8 mouse cellular contexts compared by ENCODE assay signal in genomic region chr6:21984990-21985731, GRCm38 (mm10). TPM values are rescaled to one million over a fixed set of nuclear protein-coding genes. Genes with fewer than 3 reads are reported as not detected.
DNase-seq lines count a peak whose midpoint lies in the region; ATAC-seq and TF ChIP-seq lines count a peak whose summit lies in the region.

No protein-coding gene starts in this region.

- peaks cover 34% of the 10 kb centered on the region for H3K27me3 ChIP-seq in forebrain, embryonic 13.5 days
- peaks cover 10% of the 10 kb centered on the region for H3K27me3 ChIP-seq in hindbrain, embryonic 11.5 days (ENCODE audit: control insufficient read depth, insufficient read depth, low read length)

- no peaks in the 10 kb centered on the region for H3K36me3 ChIP-seq in forebrain, embryonic 13.5 days (ENCODE audit: poor library complexity, severe bottlenecking)
- no peaks in the 10 kb centered on the region for H3K36me3 ChIP-seq in hindbrain, embryonic 11.5 days (ENCODE audit: control insufficient read depth, insufficient read depth, low read length)

- H3K9me3 ChIP-seq in forebrain, embryonic 13.5 days (replicated peaks) = no peaks in the 10 kb centered on the region
- H3K9me3 ChIP-seq in hindbrain, embryonic 11.5 days (ENCODE audit: control insufficient read depth, low read length) = no peaks in the 10 kb centered on the region

- H3K4me2 ChIP-seq in forebrain, embryonic 13.5 days = peak overlapping the region; percentile 85
- peak overlapping the region; percentile 83 for H3K4me2 ChIP-seq in hindbrain, embryonic 11.5 days (replicated peaks; ENCODE audit: low read depth, low read length)

- peaks cover 17% of the 10 kb centered on the region for H3K4me1 ChIP-seq in forebrain, embryonic 13.5 days
- H3K4me1 ChIP-seq in hindbrain, embryonic 11.5 days (replicated peaks; ENCODE audit: control insufficient read depth, insufficient read depth, low read length) = peaks cover 2% of the 10 kb centered on the region; the same call in 1 of the 2 replicates

- no peak for TF ChIP-seq POLR2A in brain, embryonic 14.5 days (IDR thresholded peaks at IDR 0.05; ENCODE audit: borderline replicate concordance, extremely low read depth, insufficient read depth, insufficient read length, poor library complexity, severe bottlenecking)

- intact Hi-C loops in left cerebral cortex, postnatal 36 days (cut with DNase I) = no loop called here

- H3K9ac ChIP-seq in forebrain, embryonic 13.5 days = peak overlapping the region; percentile 56
- peak overlapping the region; percentile 41; the same call in 1 of the 2 replicates for H3K9ac ChIP-seq in hindbrain, embryonic 11.5 days (ENCODE audit: low read depth, low read length)

- peak; percentile 23 to 57 for DNase-seq in left cerebral cortex, adult 18-20 months (ENCODE audit: low spot score in 2 of 2)
- DNase-seq in left cerebral cortex, postnatal 36 days (ENCODE audit: low spot score in 2 of 2) = no peak
- peak; percentile 81 for DNase-seq in brain, embryonic 14.5 days (ENCODE audit: low read depth)
- peak; percentile 87 for DNase-seq in hindbrain, embryonic 11.5 days (ENCODE audit: low spot score)
- DNase-seq in layer of hippocampus, adult 9-11 months = peak; percentile 34
- DNase-seq in lung, postnatal 36 days = peak; percentile 94
- DNase-seq in right cerebral cortex, postnatal 25 days = peak; percentile 13

- no peak overlapping the region for H3K27ac ChIP-seq in forebrain, embryonic 13.5 days
- H3K27ac ChIP-seq in hindbrain, embryonic 11.5 days (ENCODE audit: low read depth, low read length) = no peak overlapping the region

- peak overlapping the region; percentile 44 for H3K4me3 ChIP-seq in forebrain, embryonic 13.5 days
- H3K4me3 ChIP-seq in hindbrain, embryonic 11.5 days (ENCODE audit: low read depth, low read length) = peak overlapping the region; percentile 39

- peak; percentile 35; the same call in 1 of the 2 replicates for TF ChIP-seq CTCF in brain, embryonic 14.5 days (IDR thresholded peaks at IDR 0.05; ENCODE audit: borderline replicate concordance, extremely low read depth, insufficient read depth, insufficient read length)

- WGBS in forebrain, embryonic 13.5 days = 10% methylated on average over 16 of the region's 16 CpGs
- 7% methylated on average over 16 of the region's 16 CpGs for WGBS in hindbrain, embryonic 11.5 days

- peak; percentile 66 for ATAC-seq in forebrain, embryonic 13.5 days
- ATAC-seq in hindbrain, embryonic 11.5 days (ENCODE audit: low FRiP score) = peak; percentile 70

RNA-seq across cellular contexts. Expression of gene Cped1, which starts 0.6 kb away (rescaled TPM):
- 1 to 10 TPM; 3.7 to 5.9 TPM for total RNA-seq in left cerebral cortex, adult 18-20 months (2021)
- total RNA-seq in left cerebral cortex, postnatal 36 days (2021) = 1 to 10 TPM; 3.0 to 4.1 TPM
- polyA plus RNA-seq in brain, embryonic 14.5 days (2012; rRNA removed) = 2.7 and 4.3 TPM in 2 replicates
- polyA plus RNA-seq in forebrain, embryonic 13.5 days (2015; fragmentation: Nextera tagmentation; extraction: Ambion mirVana) = 2.7 and 3.0 TPM in 2 replicates
- polyA plus RNA-seq in hindbrain, embryonic 11.5 days (2014; fragmentation: Nextera tagmentation; extraction: Ambion mirVana) = 15.6 and 22.5 TPM in 2 replicates

RNA-seq across cellular contexts. Expression of gene Ing3, which starts 35.8 kb away (rescaled TPM):
- 10 to 100 TPM; 23.8 to 28.9 TPM for total RNA-seq in left cerebral cortex, adult 18-20 months (2021)
- 10 to 100 TPM; 22.5 to 27.5 TPM for total RNA-seq in left cerebral cortex, postnatal 36 days (2021)
- polyA plus RNA-seq in brain, embryonic 14.5 days (2012; rRNA removed) = 20.1 and 21.2 TPM in 2 replicates
- polyA plus RNA-seq in forebrain, embryonic 13.5 days (2015; fragmentation: Nextera tagmentation; extraction: Ambion mirVana) = 69.6 and 75.6 TPM in 2 replicates
- 46.1 and 52.0 TPM in 2 replicates for polyA plus RNA-seq in hindbrain, embryonic 11.5 days (2014; fragmentation: Nextera tagmentation; extraction: Ambion mirVana)

Comparison
In these comparisons a context has a peak if more than half of its experiments do, and no peak if none do; other contexts are left out.
1. DNase-seq: peak in left cerebral cortex, adult 18-20 months (2 of 2), brain, embryonic 14.5 days (single experiment), hindbrain, embryonic 11.5 days (single experiment), layer of hippocampus, adult 9-11 months (single experiment), lung, postnatal 36 days (single experiment) and right cerebral cortex, postnatal 25 days (single experiment); none in left cerebral cortex, postnatal 36 days (0 of 2).